Mouse (Mus musculus) ES-CJ7 (cell line): ENCODE measurements around the gene Tspan18.
A peak's percentile ranks its signal among the peaks of the same experiment; 100 is the strongest.

Source experiments
- DNase-seq: peaks from one replicate; pipeline ENCODE4 v3.0.0; 2011; ENCODE audit warnings: low read depth, low spot score

The Tspan18 gene

DNA sequence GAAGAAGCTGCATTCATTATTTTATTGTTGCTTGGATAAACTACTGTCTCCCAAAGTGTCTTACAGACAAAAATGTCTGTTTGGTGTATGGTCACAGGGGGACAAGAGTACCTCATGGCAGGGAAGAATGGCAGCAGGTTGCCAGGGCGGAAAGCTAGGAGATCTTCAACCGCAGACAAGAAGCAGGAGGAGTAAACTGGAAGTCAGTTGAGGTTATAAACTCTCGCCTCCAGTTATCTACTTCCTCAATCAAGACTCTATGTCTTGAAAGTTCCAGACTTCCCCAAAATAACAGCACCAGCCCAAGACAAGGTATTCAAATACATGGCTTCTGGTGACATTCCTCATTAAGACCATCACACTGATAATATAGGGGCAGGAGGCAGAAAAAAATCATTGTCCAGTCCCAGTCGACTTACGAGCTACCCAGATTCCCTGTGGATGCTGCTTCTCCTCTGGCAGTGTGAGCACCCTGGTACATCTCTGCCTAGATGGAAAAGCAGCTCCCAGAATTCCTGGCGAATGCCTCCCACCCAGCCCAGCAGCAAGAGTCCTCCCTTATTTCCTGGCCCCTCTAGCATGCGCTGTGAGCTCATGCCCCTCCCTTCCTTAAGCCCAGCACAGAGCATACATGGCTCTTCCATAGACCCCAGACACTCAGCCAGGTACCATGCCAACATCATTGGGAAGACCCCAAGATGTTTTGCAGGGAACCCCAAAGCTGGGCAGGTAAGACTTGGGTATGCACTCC is 172.2 kb downstream of the Tspan18 start:
- no peak for DNase-seq

DNA sequence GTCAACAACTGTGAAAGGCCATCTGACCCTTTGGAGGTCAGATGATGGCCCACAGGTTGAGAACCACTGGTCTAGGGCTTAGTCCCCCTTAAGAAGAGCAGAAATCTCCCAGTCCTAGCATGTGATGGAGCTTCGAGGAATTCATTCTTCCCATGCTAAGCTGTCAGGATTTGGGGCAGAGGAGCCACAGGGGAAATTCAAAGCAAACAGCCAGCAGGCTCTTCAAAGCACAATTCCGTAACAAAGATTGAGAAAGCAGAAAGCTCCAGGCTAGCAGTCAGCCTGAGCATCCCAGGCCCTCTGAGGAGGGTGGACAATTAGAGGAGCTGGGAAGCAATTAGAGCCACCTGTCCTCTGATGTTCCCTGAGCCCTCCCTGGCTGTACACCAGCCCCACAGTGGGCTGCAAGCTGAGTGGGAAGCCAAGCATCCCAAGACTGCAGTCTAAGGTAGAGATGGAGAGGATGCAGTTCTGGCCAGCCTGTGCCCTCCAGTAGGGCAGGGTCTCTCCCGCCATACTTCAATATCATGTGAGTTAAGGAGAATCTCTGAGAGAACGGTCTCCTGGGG is 173.8 kb downstream of the Tspan18 start:
- no peak for DNase-seq

DNA sequence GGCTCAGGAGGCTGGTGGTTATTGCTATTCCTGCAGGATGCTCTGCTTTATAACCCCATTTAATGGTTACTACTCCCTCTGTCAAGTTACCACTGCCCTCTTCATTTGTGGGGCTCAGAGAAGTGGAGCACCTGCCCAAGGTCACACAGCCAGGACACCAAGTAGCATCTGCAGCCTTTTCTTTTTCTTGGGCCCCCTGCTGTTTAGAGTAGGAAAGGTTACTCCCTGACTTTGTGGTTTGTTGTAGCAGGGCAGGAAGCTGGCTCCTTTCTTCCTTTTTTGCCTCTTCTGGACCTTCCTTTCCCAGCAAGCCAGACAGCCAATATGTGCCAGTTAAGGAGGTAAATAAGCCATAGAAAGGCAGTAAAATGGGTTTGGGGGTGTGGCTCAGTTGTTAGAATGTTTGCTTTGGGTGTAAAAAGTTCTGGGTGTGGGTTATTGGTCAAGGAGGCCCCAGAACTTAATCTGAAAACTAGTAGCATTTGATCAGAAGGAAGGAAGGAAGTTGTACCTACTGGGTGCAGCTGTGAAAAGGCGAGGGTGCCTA is 179.7 kb downstream of the Tspan18 start:
- peak; percentile 51 for DNase-seq

DNA sequence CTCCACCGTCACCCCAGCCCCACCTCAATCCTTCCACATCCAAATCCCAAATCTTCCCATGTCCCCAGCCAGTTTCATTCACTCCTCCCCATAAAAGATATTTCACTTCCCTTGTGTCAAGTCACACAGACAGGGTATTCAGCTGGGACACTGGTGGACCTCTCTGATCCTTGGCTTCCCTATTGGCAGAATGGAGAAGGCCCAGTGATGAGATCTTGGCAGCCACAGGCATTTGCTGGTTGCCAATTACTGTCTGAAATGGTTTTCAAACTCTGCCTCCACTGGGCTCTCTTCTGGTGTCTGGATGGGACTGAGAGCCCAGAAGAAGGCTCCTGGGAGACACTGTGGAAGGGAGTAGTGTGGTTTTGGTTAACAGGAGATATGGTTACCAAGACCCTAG is 180.5 kb downstream of the Tspan18 start:
- DNase-seq = no peak

DNA sequence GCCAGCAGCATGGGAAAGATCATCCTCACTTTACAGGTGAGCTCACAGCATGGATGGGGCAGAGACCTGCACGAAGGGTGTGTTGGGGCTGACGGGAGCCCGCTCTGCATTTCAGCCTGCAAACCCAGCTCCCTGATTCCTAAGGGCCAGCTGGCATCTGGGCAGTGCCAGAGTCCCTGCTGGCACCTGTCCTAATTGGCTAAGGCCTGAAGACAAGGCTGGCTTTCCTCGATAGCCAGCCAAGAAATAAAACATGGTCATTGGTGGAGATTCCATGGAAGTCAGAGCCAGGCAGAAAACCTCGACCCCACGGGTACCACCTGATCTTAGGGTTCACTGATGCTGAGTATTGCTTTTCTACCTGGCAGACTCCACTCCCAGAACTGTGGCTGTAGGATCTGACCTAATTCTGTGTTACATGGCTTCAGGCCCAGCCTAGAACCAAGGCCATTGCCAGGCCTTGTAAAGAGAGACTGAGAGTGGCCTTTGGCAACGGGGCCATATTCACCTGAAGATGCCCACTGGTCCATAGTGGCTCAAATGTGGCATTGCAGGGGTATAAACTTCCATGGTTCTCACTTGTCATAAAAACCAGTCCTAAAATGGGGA is 181.3 kb downstream of the Tspan18 start:
- no peak for DNase-seq

DNA sequence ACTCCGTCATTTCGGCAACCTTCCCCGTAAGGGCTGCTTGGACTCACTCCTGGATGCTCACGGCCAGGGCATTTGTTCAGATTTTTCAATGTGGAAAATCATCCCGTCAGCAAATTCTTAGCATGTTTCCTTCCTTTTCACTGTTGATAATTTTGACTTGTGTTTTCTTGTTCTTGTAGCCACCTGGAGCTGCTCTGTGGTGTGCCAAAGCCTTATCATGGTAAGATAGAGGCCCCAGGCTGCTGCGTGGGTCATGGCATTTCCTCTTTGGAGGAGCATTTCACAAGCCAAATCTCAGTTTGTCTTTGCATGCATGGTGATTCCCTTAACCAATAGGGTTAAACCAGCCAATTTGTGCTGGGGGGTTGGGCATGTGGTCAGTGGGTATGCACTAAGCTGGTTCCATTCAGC is 182.1 kb downstream of the Tspan18 start:
- DNase-seq = no peak
